Comparison of ENCODE assay signal across 9 mouse cellular contexts in the genomic region with DNA sequence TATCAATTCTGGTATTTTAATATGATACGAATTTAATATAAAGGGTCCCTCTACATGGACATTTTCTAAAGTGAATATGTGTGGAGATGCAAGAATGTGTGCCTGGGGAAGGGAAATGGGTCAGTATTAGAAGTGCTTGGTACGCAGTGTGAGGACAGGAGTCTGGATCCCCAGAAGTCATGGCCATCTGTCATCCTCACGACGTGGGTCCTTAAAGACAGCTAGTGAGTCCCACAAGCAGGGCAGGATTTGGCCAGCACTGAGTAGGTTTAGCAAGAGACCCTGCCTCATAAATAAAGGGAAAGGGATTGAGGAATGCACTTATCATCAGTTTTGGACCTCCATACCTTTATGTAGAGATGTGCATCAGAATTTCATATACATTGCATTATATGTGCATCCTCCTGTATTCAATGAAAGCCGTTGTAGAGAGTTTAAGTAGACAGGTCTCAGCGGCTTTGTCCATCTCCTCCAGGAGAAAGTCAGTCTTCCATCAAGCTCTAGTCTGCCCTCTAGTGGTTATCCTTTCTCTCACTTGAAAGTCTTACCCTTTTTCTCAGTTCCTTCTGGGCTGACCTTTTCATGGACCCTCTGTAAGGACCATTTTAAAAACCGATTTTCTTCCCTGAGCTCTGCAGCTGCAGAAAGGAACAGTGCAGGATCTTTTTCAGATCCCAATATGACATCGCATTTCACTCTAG.
DNase-seq lines count a peak whose midpoint lies in the region; ATAC-seq and TF ChIP-seq lines count a peak whose summit lies in the region.
"Had no signal": no experiment of that assay in that cellular context is flagged by ENCODE, and none has a peak within 500 bp of the region (broad histone marks: within the 10 kb centered on the region; RNA-seq: fewer than 3 reads in every experiment).

No protein-coding gene starts in this region.

- no peak for ATAC-seq in hindbrain, embryonic 14.5 days (ENCODE audit: low FRiP score)
- no peak for ATAC-seq in hindbrain, embryonic 16.5 days
- ATAC-seq in midbrain, postnatal 0 days (ENCODE audit: low FRiP score) = no peak
- no peak for ATAC-seq in midbrain, embryonic 13.5 days

- peak; percentile 9 for DNase-seq in adrenal gland, postnatal 14 days
- DNase-seq in adrenal gland, adult 18-20 months (ENCODE audit: low spot score in 2 of 2) = no peak
- peak; percentile 73 for DNase-seq in hindbrain, embryonic 14.5 days (ENCODE audit: low spot score)
- DNase-seq in midbrain, postnatal 0 days (ENCODE audit: low spot score) = peak; percentile 82
- peak; percentile 49 for DNase-seq in retina, postnatal 7 days (ENCODE audit: low read depth, low spot score)
- no peak for DNase-seq in gastrocnemius, postnatal 10 days

- WGBS in hindbrain, embryonic 14.5 days = 51% methylated on average over 8 of the region's 8 CpGs
- 51% methylated on average over 8 of the region's 8 CpGs for WGBS in hindbrain, embryonic 16.5 days
- WGBS in midbrain, postnatal 0 days = 49% methylated on average over 8 of the region's 8 CpGs
- 54% methylated on average over 8 of the region's 8 CpGs for WGBS in midbrain, embryonic 13.5 days

- H3K36me3 ChIP-seq in hindbrain, embryonic 14.5 days (replicated peaks; ENCODE audit: control insufficient read depth, insufficient read depth) = no peaks in the 10 kb centered on the region
- H3K36me3 ChIP-seq in hindbrain, embryonic 16.5 days (ENCODE audit: control insufficient read depth, insufficient read depth, low read length) = no peaks in the 10 kb centered on the region
- no peaks in the 10 kb centered on the region for H3K36me3 ChIP-seq in midbrain, postnatal 0 days (ENCODE audit: insufficient read depth, low read length)
- no peaks in the 10 kb centered on the region for H3K36me3 ChIP-seq in midbrain, embryonic 13.5 days
- H3K36me3 ChIP-seq: heart, embryonic 13.5 days had no signal

- H3K4me2 ChIP-seq in hindbrain, embryonic 14.5 days (replicated peaks) = no peak overlapping the region
- H3K4me2 ChIP-seq in hindbrain, embryonic 16.5 days (ENCODE audit: low read length) = no peak overlapping the region
- no peak overlapping the region for H3K4me2 ChIP-seq in midbrain, postnatal 0 days (ENCODE audit: low read depth, low read length, poor library complexity, severe bottlenecking)
- no peak overlapping the region for H3K4me2 ChIP-seq in midbrain, embryonic 13.5 days (replicated peaks)
- H3K4me2 ChIP-seq: heart, embryonic 13.5 days had no signal

- H3K4me1 ChIP-seq in hindbrain, embryonic 14.5 days (replicated peaks; ENCODE audit: control insufficient read depth, insufficient read depth, low read length) = no peaks in the 10 kb centered on the region
- no peaks in the 10 kb centered on the region for H3K4me1 ChIP-seq in hindbrain, embryonic 16.5 days (ENCODE audit: control insufficient read depth, insufficient read depth, low read depth, low read length)
- H3K4me1 ChIP-seq in midbrain, postnatal 0 days (ENCODE audit: insufficient read depth, low read length) = no peaks in the 10 kb centered on the region
- H3K4me1 ChIP-seq in midbrain, embryonic 13.5 days (replicated peaks) = no peaks in the 10 kb centered on the region
- H3K4me1 ChIP-seq: heart, embryonic 13.5 days had no signal

- no peak overlapping the region for H3K4me3 ChIP-seq in hindbrain, embryonic 14.5 days (replicated peaks; ENCODE audit: low read length)
- H3K4me3 ChIP-seq in hindbrain, embryonic 16.5 days (ENCODE audit: low read length) = no peak overlapping the region
- H3K4me3 ChIP-seq in midbrain, postnatal 0 days (ENCODE audit: low read depth, low read length) = no peak overlapping the region
- no peak overlapping the region for H3K4me3 ChIP-seq in midbrain, embryonic 13.5 days (replicated peaks)
- H3K4me3 ChIP-seq: heart, embryonic 13.5 days had no signal

- H3K9me3 ChIP-seq in hindbrain, embryonic 14.5 days (ENCODE audit: control insufficient read depth, low read length) = no peaks in the 10 kb centered on the region
- no peaks in the 10 kb centered on the region for H3K9me3 ChIP-seq in hindbrain, embryonic 16.5 days (ENCODE audit: control insufficient read depth, low read length)
- H3K9me3 ChIP-seq in midbrain, postnatal 0 days (ENCODE audit: low read length) = no peaks in the 10 kb centered on the region
- H3K9me3 ChIP-seq in midbrain, embryonic 13.5 days = no peaks in the 10 kb centered on the region
- H3K9me3 ChIP-seq: heart, embryonic 13.5 days had no signal

- no peak overlapping the region for H3K27ac ChIP-seq in hindbrain, embryonic 14.5 days
- no peak overlapping the region for H3K27ac ChIP-seq in hindbrain, embryonic 16.5 days (ENCODE audit: low read depth, low read length)
- no peak overlapping the region for H3K27ac ChIP-seq in midbrain, postnatal 0 days (ENCODE audit: low read depth, low read length)
- H3K27ac ChIP-seq in midbrain, embryonic 13.5 days = no peak overlapping the region
- H3K27ac ChIP-seq: heart, embryonic 13.5 days had no signal

- no peak overlapping the region for H3K9ac ChIP-seq in hindbrain, embryonic 14.5 days
- H3K9ac ChIP-seq in hindbrain, embryonic 16.5 days (ENCODE audit: low read depth, low read length) = no peak overlapping the region
- no peak overlapping the region for H3K9ac ChIP-seq in midbrain, postnatal 0 days (replicated peaks; ENCODE audit: low read length, poor library complexity, severe bottlenecking)
- H3K9ac ChIP-seq in midbrain, embryonic 13.5 days (replicated peaks) = no peak overlapping the region
- H3K9ac ChIP-seq: heart, embryonic 13.5 days had no signal

- TF ChIP-seq CTCF in midbrain, postnatal 0 days (IDR thresholded peaks at IDR 0.05) = peak; percentile 72

- H3K27me3 ChIP-seq in hindbrain, embryonic 14.5 days (ENCODE audit: control insufficient read depth, insufficient read depth, low read length) = no peaks in the 10 kb centered on the region
- H3K27me3 ChIP-seq in hindbrain, embryonic 16.5 days (replicated peaks; ENCODE audit: control insufficient read depth, insufficient read depth, low read length) = no peaks in the 10 kb centered on the region
- no peaks in the 10 kb centered on the region for H3K27me3 ChIP-seq in midbrain, postnatal 0 days (ENCODE audit: insufficient read depth, low read length)
- H3K27me3 ChIP-seq in midbrain, embryonic 13.5 days = no peaks in the 10 kb centered on the region
- H3K27me3 ChIP-seq: heart, embryonic 13.5 days had no signal

Comparison
In these comparisons a context has a peak if more than half of its experiments do, and no peak if none do; other contexts are left out.
1. DNase-seq: peak in adrenal gland, postnatal 14 days (single experiment), hindbrain, embryonic 14.5 days (single experiment), midbrain, postnatal 0 days (single experiment) and retina, postnatal 7 days (single experiment); none in adrenal gland, adult 18-20 months (0 of 2) and gastrocnemius, postnatal 10 days (single experiment).